8 mouse cellular contexts compared by ENCODE assay signal in genomic region chr8:94838600-94838999, GRCm38 (mm10). TPM values are rescaled to one million over a fixed set of nuclear protein-coding genes. Genes with fewer than 3 reads are reported as not detected.
DNase-seq lines count a peak whose midpoint lies in the region; ATAC-seq and TF ChIP-seq lines count a peak whose summit lies in the region.

No protein-coding gene starts in this region.

- DNase-seq in urinary bladder, postnatal 25 days (ENCODE audit: low spot score) = peak; percentile 58
- no peak for DNase-seq in urinary bladder, adult 2 months (ENCODE audit: low spot score)
- DNase-seq in cerebellum, adult 9-11 months = peak; percentile 87
- peak; percentile 62 to 73 for DNase-seq in frontal cortex, postnatal 10 days (ENCODE audit: low spot score in 2 of 2)
- peak in 1 of 2 experiments; percentile 68 for DNase-seq in left cerebral cortex, adult 2 months (ENCODE audit: extremely low spot score in 1 of 2, low spot score in 2 of 2)
- peak; percentile 77 for DNase-seq in lung, postnatal 4 days

- peak overlapping the region; percentile 91 for H3K27ac ChIP-seq in hindbrain, embryonic 12.5 days
- H3K27ac ChIP-seq in left cerebral cortex, adult 2 months = peak overlapping the region; percentile 92
- peak overlapping the region; percentile 95 for H3K27ac ChIP-seq in small intestine, adult 2 months (ENCODE audit: insufficient read depth, low read depth, low read length)

- H3K27me3 ChIP-seq in hindbrain, embryonic 12.5 days = no peaks in the 10 kb centered on the region
- H3K27me3 ChIP-seq in small intestine, adult 2 months (ENCODE audit: control insufficient read depth, insufficient read depth, low read length) = no peaks in the 10 kb centered on the region

- under 1% methylated on average over 24 of the region's 24 CpGs for WGBS in hindbrain, embryonic 12.5 days
- under 1% methylated on average over 24 of the region's 24 CpGs for WGBS in small intestine, adult 2 months

- no peaks in the 10 kb centered on the region for H3K36me3 ChIP-seq in hindbrain, embryonic 12.5 days
- peaks cover 9% of the 10 kb centered on the region for H3K36me3 ChIP-seq in small intestine, adult 2 months (ENCODE audit: control insufficient read depth, insufficient read depth, low read length)

- intact Hi-C loops in left cerebral cortex, adult 2 months (cut with DNase I) = no loop called here

- H3K9me3 ChIP-seq in hindbrain, embryonic 12.5 days (replicated peaks) = no peaks in the 10 kb centered on the region

- TF ChIP-seq POLR2A in small intestine, adult 2 months (IDR thresholded peaks at IDR 0.05; ENCODE audit: low read depth, low read length) = peak; percentile 7; the same call in 1 of the 2 replicates

- peaks cover 16% of the 10 kb centered on the region for H3K4me1 ChIP-seq in hindbrain, embryonic 12.5 days
- peaks cover 5% of the 10 kb centered on the region for H3K4me1 ChIP-seq in small intestine, adult 2 months (ENCODE audit: control insufficient read depth, insufficient read depth, insufficient read length, low read length)

- peak overlapping the region; percentile 84 for H3K4me2 ChIP-seq in hindbrain, embryonic 12.5 days (replicated peaks)

- ATAC-seq in hindbrain, embryonic 12.5 days (ENCODE audit: low FRiP score) = peak; percentile 77

- H3K9ac ChIP-seq in hindbrain, embryonic 12.5 days = peak overlapping the region; percentile 90

- peak overlapping the region; percentile 90 for H3K4me3 ChIP-seq in hindbrain, embryonic 12.5 days
- peak overlapping the region; percentile 81 for H3K4me3 ChIP-seq in left cerebral cortex, adult 2 months
- H3K4me3 ChIP-seq in small intestine, adult 2 months (ENCODE audit: low read depth, low read length) = peak overlapping the region; percentile 87

- no peak for TF ChIP-seq CTCF in left cerebral cortex, adult 2 months (IDR thresholded peaks at IDR 0.05)
- TF ChIP-seq CTCF in small intestine, adult 2 months (IDR thresholded peaks at IDR 0.05; ENCODE audit: extremely low read depth, insufficient read length, insufficient replicate concordance, low read depth, low read length) = no peak

RNA-seq across cellular contexts. Expression of gene Ciapin1, which starts 0.4 kb away (rescaled TPM):
- polyA plus RNA-seq in urinary bladder, adult 2 months (2012; rRNA removed) = 22.0 and 27.7 TPM in 2 replicates
- 169 and 178 TPM in 2 replicates for polyA plus RNA-seq in hindbrain, embryonic 12.5 days (2016; fragmentation: Nextera tagmentation; extraction: Ambion mirVana)
- 10 to 100 TPM; 71.4 to 76.8 TPM for total RNA-seq in left cerebral cortex, adult 2 months (2021)
- polyA plus RNA-seq in small intestine, adult 2 months (2012; rRNA removed) = 16.7 and 32.0 TPM in 2 replicates

RNA-seq across cellular contexts. Expression of gene Coq9, which starts 0.5 kb away (rescaled TPM):
- 62.3 and 72.1 TPM in 2 replicates for polyA plus RNA-seq in urinary bladder, adult 2 months (2012; rRNA removed)
- polyA plus RNA-seq in hindbrain, embryonic 12.5 days (2016; fragmentation: Nextera tagmentation; extraction: Ambion mirVana) = 52.6 and 55.3 TPM in 2 replicates
- 10 to 100 TPM; 84.5 to 89.1 TPM for total RNA-seq in left cerebral cortex, adult 2 months (2021)
- polyA plus RNA-seq in small intestine, adult 2 months (2012; rRNA removed) = 154 and 238 TPM in 2 replicates

RNA-seq across cellular contexts. Expression of gene Polr2c, which starts 18.6 kb away (rescaled TPM):
- polyA plus RNA-seq in urinary bladder, adult 2 months (2012; rRNA removed) = 89.5 and 99.2 TPM in 2 replicates
- polyA plus RNA-seq in hindbrain, embryonic 12.5 days (2016; fragmentation: Nextera tagmentation; extraction: Ambion mirVana) = 120 and 129 TPM in 2 replicates
- 10 to 100 TPM; 72.1 to 79.8 TPM for total RNA-seq in left cerebral cortex, adult 2 months (2021)
- polyA plus RNA-seq in small intestine, adult 2 months (2012; rRNA removed) = 32.3 and 57.1 TPM in 2 replicates

RNA-seq across cellular contexts. Expression of gene Ccl17, which starts 28.3 kb away (rescaled TPM):
- polyA plus RNA-seq in urinary bladder, adult 2 months (2012; rRNA removed) = 2.3 and 4.0 TPM in 2 replicates
- polyA plus RNA-seq in hindbrain, embryonic 12.5 days (2016; fragmentation: Nextera tagmentation; extraction: Ambion mirVana) = not detected in 2 replicates
- 1 to 10 TPM; 4.6 to 7.9 TPM for total RNA-seq in left cerebral cortex, adult 2 months (2021)
- 0.62 and 0.94 TPM in 2 replicates for polyA plus RNA-seq in small intestine, adult 2 months (2012; rRNA removed)

RNA-seq across cellular contexts. Expression of gene Dok4, which starts 37.5 kb away (rescaled TPM):
- polyA plus RNA-seq in urinary bladder, adult 2 months (2012; rRNA removed) = 12.4 and 13.6 TPM in 2 replicates
- 28.4 and 29.9 TPM in 2 replicates for polyA plus RNA-seq in hindbrain, embryonic 12.5 days (2016; fragmentation: Nextera tagmentation; extraction: Ambion mirVana)
- 10 to 100 TPM; 17.6 to 19.2 TPM for total RNA-seq in left cerebral cortex, adult 2 months (2021)
- 58.8 and 156 TPM in 2 replicates for polyA plus RNA-seq in small intestine, adult 2 months (2012; rRNA removed)
